In genomic region chr9:122424941-122425608, GRCm38 (mm10) we compare ENCODE assay signal across 9 mouse cellular contexts.
A peak's percentile ranks its signal among the peaks of the same experiment; 100 is the strongest.
DNase-seq lines count a peak whose midpoint lies in the region; ATAC-seq and TF ChIP-seq lines count a peak whose summit lies in the region.
"Had no signal": no experiment of that assay in that cellular context is flagged by ENCODE, and none has a peak within 500 bp of the region (broad histone marks: within the 10 kb centered on the region; RNA-seq: fewer than 3 reads in every experiment).

No protein-coding gene starts in this region.

- 33% methylated on average over 14 of the region's 14 CpGs for WGBS in cerebellum, adult 2 months
- WGBS in liver, embryonic 14.5 days (ENCODE audit: insufficient replicate concordance), result 32% methylated on average over 14 of the region's 14 CpGs
- WGBS in stomach, postnatal 0 days, result 32% methylated on average over 14 of the region's 14 CpGs

- DNase-seq in cerebellum, adult 8-10 months, result peak; percentile 9
- no peak for DNase-seq in cerebellum, adult 2 months
- peak; percentile 36 for DNase-seq in 416B (ENCODE audit: low read depth)
- peak; percentile 27 to 31 for DNase-seq in adrenal gland, postnatal 4 days (ENCODE audit: low spot score in 2 of 2)
- DNase-seq in heart, adult 9 months (ENCODE audit: low spot score in 2 of 2), result peak; percentile 4 to 11
- DNase-seq in liver, embryonic 14.5 days (ENCODE audit: low read depth in 3 of 3, low spot score in 3 of 3), result peak in 1 of 3 experiments; percentile 7
- DNase-seq in stomach, postnatal 0 days (ENCODE audit: low spot score), result peak; percentile 31

- ATAC-seq in liver, embryonic 14.5 days (ENCODE audit: insufficient read depth), result no peak
- 0 out of 2 replicates have a peak, but pooled peaks have one; percentile 8 for ATAC-seq in stomach, postnatal 0 days (ENCODE audit: low FRiP score, low TSS enrichment)
- no peak for ATAC-seq in activated CD4-positive, CD25-positive, alpha-beta regulatory T cell, adult 4 months

- no peak overlapping the region for H3K4me2 ChIP-seq in liver, embryonic 14.5 days (ENCODE audit: low read depth)
- peak overlapping the region; percentile 35 for H3K4me2 ChIP-seq in stomach, postnatal 0 days (replicated peaks; ENCODE audit: low read depth)
- H3K4me2 ChIP-seq: neural tube, embryonic 13.5 days had no signal

- H3K4me3 ChIP-seq in cerebellum, adult 2 months (replicated peaks; ENCODE audit: insufficient read depth, low read depth, low read length), result no peak overlapping the region
- no peak overlapping the region for H3K4me3 ChIP-seq in liver, embryonic 14.5 days (ENCODE audit: insufficient read depth in 1 of 2, low read depth in 2 of 2, low read length in 2 of 2)
- H3K4me3 ChIP-seq in stomach, postnatal 0 days (ENCODE audit: low read depth, low read length), result no peak overlapping the region
- H3K4me3 ChIP-seq: neural tube, embryonic 13.5 days had no signal

- no peak overlapping the region for H3K27ac ChIP-seq in cerebellum, adult 2 months (ENCODE audit: insufficient read depth, low read length)
- H3K27ac ChIP-seq in liver, embryonic 14.5 days, result no peak overlapping the region
- no peak overlapping the region for H3K27ac ChIP-seq in stomach, postnatal 0 days (replicated peaks)
- H3K27ac ChIP-seq: neural tube, embryonic 13.5 days had no signal

- no peak for TF ChIP-seq EP300 in liver, embryonic 14.5 days (IDR thresholded peaks at IDR 0.05; ENCODE audit: low read depth)
- no peak for TF ChIP-seq EP300 in stomach, postnatal 0 days (optimal IDR thresholded peaks at IDR 0.05)

- no peaks in the 10 kb centered on the region for H3K9me3 ChIP-seq in liver, embryonic 14.5 days (ENCODE audit: control insufficient read depth, low read length)
- no peaks in the 10 kb centered on the region for H3K9me3 ChIP-seq in stomach, postnatal 0 days (ENCODE audit: control insufficient read depth, low read length)
- H3K9me3 ChIP-seq: neural tube, embryonic 13.5 days had no signal

- H3K9ac ChIP-seq in liver, embryonic 14.5 days (replicated peaks), result no peak overlapping the region
- H3K9ac ChIP-seq in stomach, postnatal 0 days (ENCODE audit: low read length), result 0 out of 2 replicates have a peak overlapping the region, but pooled peaks have one; percentile 31
- H3K9ac ChIP-seq: neural tube, embryonic 13.5 days had no signal

- no peaks in the 10 kb centered on the region for H3K27me3 ChIP-seq in cerebellum, adult 2 months (ENCODE audit: control insufficient read depth, insufficient read depth, low read length)
- no peaks in the 10 kb centered on the region for H3K27me3 ChIP-seq in liver, embryonic 14.5 days (ENCODE audit: control insufficient read depth, insufficient read depth, low read length)
- H3K27me3 ChIP-seq in stomach, postnatal 0 days (ENCODE audit: control insufficient read depth, insufficient read depth, low read length), result no peaks in the 10 kb centered on the region

- TF ChIP-seq CTCF in cerebellum, adult 2 months (IDR thresholded peaks at IDR 0.05; ENCODE audit: borderline replicate concordance, insufficient read depth, low read depth, low read length), result no peak
- TF ChIP-seq CTCF in liver, embryonic 14.5 days (IDR thresholded peaks at IDR 0.05; ENCODE audit: low read depth), result peak; percentile 71
- peak; percentile 66 for TF ChIP-seq CTCF in stomach, postnatal 0 days (IDR thresholded peaks at IDR 0.05; ENCODE audit: low read depth)

- no peaks in the 10 kb centered on the region for H3K36me3 ChIP-seq in liver, embryonic 14.5 days (replicated peaks; ENCODE audit: control insufficient read depth, insufficient read depth, low read depth)
- H3K36me3 ChIP-seq in stomach, postnatal 0 days (ENCODE audit: control insufficient read depth, insufficient read depth, low read length), result no peaks in the 10 kb centered on the region
- H3K36me3 ChIP-seq: neural tube, embryonic 13.5 days had no signal

- no peak for TF ChIP-seq POLR2A in cerebellum, adult 2 months (IDR thresholded peaks at IDR 0.05; ENCODE audit: borderline replicate concordance, insufficient read depth, low read length)

- no peaks in the 10 kb centered on the region for H3K4me1 ChIP-seq in cerebellum, adult 2 months (ENCODE audit: control insufficient read depth, insufficient read depth, low read length)
- no peaks in the 10 kb centered on the region for H3K4me1 ChIP-seq in liver, embryonic 14.5 days (replicated peaks; ENCODE audit: control insufficient read depth in 2 of 2, insufficient read depth in 2 of 2, low read length in 1 of 2)
- no peaks in the 10 kb centered on the region for H3K4me1 ChIP-seq in stomach, postnatal 0 days (replicated peaks; ENCODE audit: control insufficient read depth, insufficient read depth)

Comparison
In these comparisons a context has a peak if more than half of its experiments do, and no peak if none do; other contexts are left out.
1. DNase-seq: peak in cerebellum, adult 8-10 months (single experiment), 416B (single experiment), adrenal gland, postnatal 4 days (2 of 2), heart, adult 9 months (2 of 2) and stomach, postnatal 0 days (single experiment); none in cerebellum, adult 2 months (0 of 2).